Mouse (Mus musculus): ENCODE measurements around the gene P2ry2.

Gene P2ry2

DNA sequence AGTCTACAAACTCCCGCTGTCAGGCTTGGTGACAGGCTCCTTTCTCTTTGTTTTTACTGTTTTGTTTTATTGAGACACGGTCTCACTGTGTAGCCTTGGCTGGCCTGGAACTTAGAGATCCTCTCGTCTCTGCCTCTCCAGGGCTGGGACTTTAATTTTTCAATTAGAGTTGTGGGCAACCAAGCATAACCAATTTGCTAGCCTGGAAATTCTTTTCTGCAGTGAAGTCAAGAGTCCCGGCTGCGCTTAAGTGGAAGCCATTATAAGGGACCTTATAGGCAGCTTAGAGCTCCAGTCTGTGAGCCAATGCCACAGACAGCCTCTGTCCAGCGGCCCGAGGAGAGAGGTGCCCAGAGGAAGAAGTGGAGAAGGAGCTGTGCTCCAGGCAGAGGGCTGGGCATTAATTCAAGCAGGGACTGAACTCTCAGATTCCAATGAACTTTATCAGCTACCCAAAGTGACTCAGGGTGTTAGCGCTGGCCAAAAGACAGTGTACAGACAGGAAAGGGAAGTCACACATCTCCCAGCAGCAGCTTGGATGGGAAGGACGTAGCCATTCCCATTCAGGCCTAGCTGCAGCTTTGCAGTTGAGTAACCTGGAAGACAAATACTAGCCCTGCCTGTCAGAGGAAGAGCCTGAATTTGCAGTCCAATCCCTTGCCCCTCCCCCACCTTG is 21.9 kb downstream of the P2ry2 start:
- in situ Hi-C loops (cut with MboI, MseI), result no loop called here

DNA sequence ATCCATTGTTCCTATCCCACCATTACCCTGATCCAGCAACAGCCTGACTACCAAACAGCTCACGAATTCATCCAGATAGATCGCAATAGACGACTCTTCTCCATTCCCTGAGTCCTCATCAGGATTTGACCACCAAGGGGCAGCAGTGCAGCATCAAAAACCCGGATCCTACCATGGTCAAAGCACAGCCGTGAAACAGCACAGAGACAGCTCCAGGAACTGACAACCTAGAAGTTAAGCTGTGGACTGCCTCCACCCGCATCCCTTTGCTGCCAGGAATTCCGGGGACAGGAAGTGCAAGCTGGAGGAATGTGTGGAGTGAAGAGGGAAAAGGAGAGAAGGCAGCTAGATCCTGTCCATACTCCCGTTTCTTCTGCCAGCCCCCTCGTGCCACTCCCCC is 24.6 kb downstream of the P2ry2 start:
- in situ Hi-C loops (cut with MboI, MseI), result no loop called here

- in situ Hi-C loops (cut with MboI, MseI), result no loop called here
Observed at GRCm38 (mm10) chr7:100984452-100985395, 27.9 kb downstream of the P2ry2 start.

DNA sequence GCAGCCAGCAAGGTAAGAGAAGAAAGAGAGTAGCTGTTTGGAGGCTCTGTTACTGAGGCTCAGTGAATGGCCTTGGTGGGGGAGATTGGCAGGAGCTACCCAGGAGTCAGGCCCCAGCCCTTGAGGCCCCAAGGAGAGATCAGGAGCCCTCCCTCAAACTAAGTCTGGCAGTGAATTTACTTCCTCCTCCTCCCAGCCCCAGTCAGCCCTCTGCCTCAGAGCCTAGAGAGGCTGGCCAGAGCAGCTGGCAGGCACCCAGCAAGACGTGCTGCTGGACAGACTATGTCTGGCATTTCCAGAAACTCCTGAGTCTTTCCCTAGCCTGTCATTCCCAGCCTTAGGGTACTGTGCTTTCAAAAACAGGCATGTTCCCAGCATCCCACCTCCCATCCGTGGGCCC is 33.5 kb downstream of the P2ry2 start:
- in situ Hi-C loops (cut with MboI, MseI), result no loop called here

DNA sequence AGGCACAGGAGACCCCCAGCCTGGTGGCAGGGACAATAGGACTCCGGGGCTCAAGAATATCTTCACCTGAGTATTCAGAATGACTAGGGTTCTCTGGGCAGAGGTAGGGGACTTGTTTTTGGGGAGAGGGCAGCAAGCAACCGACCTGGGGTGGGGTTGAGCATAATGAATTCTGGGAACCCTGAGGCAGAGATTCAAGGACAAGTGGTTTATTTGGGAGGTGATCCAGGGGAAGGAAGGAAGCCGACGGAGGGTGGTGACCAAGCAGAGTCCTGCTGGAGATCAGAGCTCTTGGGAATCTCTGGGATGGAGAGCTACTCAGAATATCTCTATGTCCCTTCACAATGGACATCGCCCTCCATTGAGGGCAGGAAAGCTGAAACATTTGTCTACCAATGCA is 34.5 kb downstream of the P2ry2 start:
- in situ Hi-C loops (cut with MboI, MseI), result no loop called here

GRCm38 (mm10) chr7:100974135-100974903 is 38.3 kb downstream of the P2ry2 start, which contains the start of gene P2ry6:
P2ry6 (minus strand) TSS chr7:100974649.
- in situ Hi-C loops (cut with MboI, MseI), result no loop called here

DNA sequence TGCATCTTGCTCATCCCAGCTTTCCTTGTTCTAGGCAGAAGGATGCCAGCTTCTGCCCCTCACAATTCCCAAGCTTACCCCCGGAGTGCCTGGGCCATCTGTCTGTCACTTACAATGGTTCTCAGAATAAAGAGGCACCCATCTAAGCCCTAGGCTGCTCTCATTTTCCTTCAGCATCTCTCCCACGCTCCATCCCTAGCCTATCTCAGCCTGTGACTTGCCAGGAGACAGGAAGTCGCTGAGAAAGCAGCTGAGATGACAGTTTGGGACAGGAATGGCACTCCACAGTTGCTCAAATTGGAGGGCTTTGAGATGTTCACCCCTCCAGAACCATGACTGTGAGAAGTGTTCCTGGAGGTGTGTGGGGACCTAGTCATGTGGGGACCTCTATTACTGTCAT is 39.8 kb downstream of the P2ry2 start:
- in situ Hi-C loops (cut with MboI, MseI), result no loop called here

GRCm38 (mm10) chr7:100968874-100969659 is 43.6 kb downstream of the P2ry2 start:
- in situ Hi-C loops (cut with MboI, MseI), result no loop called here

- in situ Hi-C loops (cut with MboI, MseI), result no loop called here
Observed at GRCm38 (mm10) chr7:100968376-100968775, 44.3 kb downstream of the P2ry2 start.

GRCm38 (mm10) chr7:100967850-100968249 is 44.8 kb downstream of the P2ry2 start:
- in situ Hi-C loops (cut with MboI, MseI), result no loop called here

DNA sequence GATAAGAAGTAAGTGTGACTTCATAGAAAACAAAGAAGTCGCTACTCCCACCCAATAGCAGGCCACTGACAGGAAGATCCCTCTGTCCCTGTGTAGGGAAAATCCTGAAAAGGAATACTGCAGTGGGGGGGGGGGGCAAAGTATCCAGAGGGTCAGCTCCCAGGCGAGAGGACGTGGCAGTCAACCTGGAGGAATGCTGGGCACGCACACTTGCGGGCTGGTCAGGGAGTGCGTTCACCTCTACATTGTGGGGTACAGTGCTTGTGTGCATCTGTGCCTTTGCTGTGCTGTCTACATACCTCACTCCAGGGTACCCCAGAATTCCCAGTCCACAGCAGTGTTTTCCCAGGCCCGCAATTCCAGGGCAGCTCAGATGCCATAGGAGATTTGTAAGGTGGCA is 46.7 kb downstream of the P2ry2 start:
- in situ Hi-C loops (cut with MboI, MseI), result no loop called here

GRCm38 (mm10) chr7:100965079-100965478 is 47.6 kb downstream of the P2ry2 start:
- in situ Hi-C loops (cut with MboI, MseI), result no loop called here

DNA sequence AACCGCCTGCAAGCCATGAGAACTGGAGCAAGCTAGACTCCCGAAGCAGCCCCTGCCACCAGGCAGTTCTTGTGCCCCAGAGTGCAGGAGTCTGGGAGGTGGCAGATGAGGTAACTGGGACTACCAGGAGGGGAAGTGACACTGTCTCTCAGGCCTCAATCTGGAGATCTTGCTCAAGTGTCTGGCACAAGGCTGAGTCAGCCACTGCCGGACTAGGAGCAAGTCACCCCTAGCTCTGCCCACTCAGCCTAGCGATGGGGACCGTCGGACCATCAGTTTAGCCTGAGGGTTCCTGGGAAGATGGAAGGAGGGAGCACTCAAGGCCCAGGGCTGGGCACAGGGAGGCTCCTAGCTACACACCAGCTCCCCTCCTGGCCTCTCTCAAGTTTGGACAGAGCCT is 48.4 kb downstream of the P2ry2 start:
- in situ Hi-C loops (cut with MboI, MseI), result no loop called here

DNA sequence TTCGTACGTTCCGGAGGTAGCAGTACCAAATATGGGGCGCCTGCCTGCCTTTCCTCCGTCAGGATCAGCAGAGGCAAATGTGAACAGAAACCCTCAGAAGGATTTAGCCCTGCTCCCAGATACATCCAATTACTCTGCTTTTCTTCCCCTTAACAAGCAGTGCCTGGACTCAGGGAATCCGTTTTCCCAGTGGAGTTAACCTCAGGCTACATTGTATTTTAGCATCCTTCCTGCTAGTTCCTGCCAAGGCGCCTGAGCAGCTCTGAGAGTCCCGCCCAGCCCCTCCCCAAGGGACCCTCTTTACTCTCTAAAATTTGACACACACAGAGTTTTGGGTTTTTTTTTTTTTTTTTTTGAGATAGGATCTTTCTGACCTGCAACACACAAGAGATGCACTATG is 49.3 kb downstream of the P2ry2 start:
- in situ Hi-C loops (cut with MboI, MseI), result no loop called here

DNA sequence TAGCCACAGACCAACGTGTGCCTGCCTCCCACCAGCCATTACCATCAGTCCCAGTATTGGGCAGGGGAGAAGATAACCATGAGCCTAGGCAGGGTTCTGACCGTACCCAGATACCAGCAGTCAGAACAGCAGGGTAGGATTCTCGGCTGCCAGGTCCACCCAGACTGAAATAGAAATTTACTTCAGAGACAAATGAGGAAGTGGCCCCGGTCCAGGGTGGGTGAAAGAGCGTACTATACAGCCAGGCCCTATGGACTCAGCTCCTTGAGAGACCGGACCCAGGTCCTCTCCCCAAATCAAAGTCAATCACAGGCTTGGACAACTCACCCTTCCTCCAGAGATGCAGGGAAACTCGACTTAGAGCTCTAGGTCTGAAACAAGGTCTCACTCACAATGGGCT is 51.5 kb downstream of the P2ry2 start:
- in situ Hi-C loops (cut with MboI, MseI), result no loop called here

- in situ Hi-C loops (cut with MboI, MseI), result no loop called here
Observed at GRCm38 (mm10) chr7:100960462-100960861, 52.2 kb downstream of the P2ry2 start.

DNA sequence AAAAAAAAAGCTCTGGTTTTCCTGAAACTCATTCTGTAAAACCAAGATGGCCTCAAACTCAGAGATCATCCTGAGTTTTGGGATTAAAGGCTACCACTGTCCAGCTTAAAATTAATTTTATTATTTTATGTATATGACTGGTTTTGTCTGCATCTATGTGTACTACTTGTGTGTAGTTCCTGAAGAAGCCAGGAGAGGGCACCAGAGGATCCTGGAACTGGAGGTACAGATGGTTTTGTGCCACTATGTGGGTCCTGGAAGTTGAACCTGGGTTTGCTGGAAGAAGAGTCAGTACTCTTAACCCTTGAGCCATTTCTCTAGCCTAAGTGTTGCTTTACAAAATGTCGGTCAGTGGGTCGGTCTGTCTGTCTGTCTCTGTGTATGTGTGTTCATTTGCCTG is 54.2 kb downstream of the P2ry2 start:
- in situ Hi-C loops (cut with MboI, MseI), result no loop called here

DNA sequence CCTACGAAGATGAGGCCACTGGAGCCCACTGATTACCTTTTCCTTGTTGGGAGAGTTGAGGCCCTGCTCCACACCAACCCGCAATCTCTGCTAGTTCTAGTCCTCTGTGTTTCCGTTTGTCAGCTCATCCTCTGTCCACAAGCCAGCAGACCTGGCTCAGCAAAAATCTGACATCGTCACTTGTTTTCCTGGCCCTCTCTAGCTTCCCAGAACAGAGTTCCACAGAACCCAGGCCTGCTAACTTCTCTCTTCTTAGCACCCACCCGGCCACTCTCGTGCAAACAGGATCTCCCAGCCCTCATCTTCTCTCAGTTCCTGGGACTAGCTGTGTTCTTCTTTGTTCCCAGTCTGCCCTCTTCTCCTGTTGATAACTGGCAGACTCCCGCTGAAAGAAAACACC is 60.0 kb downstream of the P2ry2 start:
- in situ Hi-C loops (cut with MboI, MseI), result no loop called here

GRCm38 (mm10) chr7:100951903-100952302 is 60.8 kb downstream of the P2ry2 start:
- in situ Hi-C loops (cut with MboI, MseI), result no loop called here

GRCm38 (mm10) chr7:100950481-100951010 is 62.1 kb downstream of the P2ry2 start:
- in situ Hi-C loops (cut with MboI, MseI), result no loop called here

- in situ Hi-C loops (cut with MboI, MseI), result no loop called here
Observed at GRCm38 (mm10) chr7:100950031-100950430, 62.6 kb downstream of the P2ry2 start.
